ENCODE assay signal across 21 mouse cellular contexts in genomic region chr2:169805545-169805944, GRCm38 (mm10).
"Had no signal": no experiment of that assay in that cellular context is flagged by ENCODE, and none has a peak within 500 bp of the region (broad histone marks: within the 10 kb centered on the region; RNA-seq: fewer than 3 reads in every experiment).

No protein-coding gene starts in this region.

- H3K27ac ChIP-seq: gastrocnemius, adult 2 months; heart, adult 2 months; heart, embryonic 13.5 days; heart, embryonic 15.5 days; hindbrain, embryonic 13.5 days; hindbrain, embryonic 15.5 days; hindbrain, postnatal 0 days; limb, embryonic 13.5 days; limb, embryonic 15.5 days; liver, embryonic 12.5 days had no signal

- DNase-seq: gastrocnemius, adult 2 months; gastrocnemius, postnatal 14 days; gastrocnemius, postnatal 36 days; heart, adult 11 months; heart, adult 2 months; heart, postnatal 14 days; heart, postnatal 36 days; kidney, adult 11 months; kidney, adult 2 months; kidney, adult 9 months; layer of hippocampus, adult 9-11 months; layer of hippocampus, postnatal 36 days; left cerebral cortex, postnatal 4 days had no signal

- H3K36me3 ChIP-seq: heart, embryonic 13.5 days; heart, embryonic 15.5 days; hindbrain, embryonic 13.5 days; hindbrain, embryonic 15.5 days; limb, embryonic 13.5 days; limb, embryonic 15.5 days; liver, embryonic 12.5 days had no signal

- H3K4me1 ChIP-seq: heart, embryonic 13.5 days; heart, embryonic 15.5 days; limb, embryonic 15.5 days; liver, embryonic 12.5 days had no signal

- H3K27me3 ChIP-seq: heart, embryonic 13.5 days; heart, embryonic 15.5 days; hindbrain, embryonic 13.5 days; hindbrain, embryonic 15.5 days; limb, embryonic 15.5 days; liver, embryonic 12.5 days had no signal

- H3K4me3 ChIP-seq: gastrocnemius, adult 2 months; heart, adult 2 months; heart, embryonic 13.5 days; heart, embryonic 15.5 days; hindbrain, embryonic 13.5 days; hindbrain, embryonic 15.5 days; limb, embryonic 13.5 days; limb, embryonic 15.5 days; liver, embryonic 12.5 days had no signal
